Comparison of ENCODE assay signal across 9 mouse cellular contexts in genomic region chr2:31847908-31848307, GRCm38 (mm10). TPM values are rescaled to one million over a fixed set of nuclear protein-coding genes. Genes with fewer than 3 reads are reported as not detected.
DNase-seq lines count a peak whose midpoint lies in the region; ATAC-seq and TF ChIP-seq lines count a peak whose summit lies in the region.
"Had no signal": no experiment of that assay in that cellular context is flagged by ENCODE, and none has a peak within 500 bp of the region (broad histone marks: within the 10 kb centered on the region; RNA-seq: fewer than 3 reads in every experiment).

No protein-coding gene starts in this region.

- DNase-seq in heart, postnatal 10 days = no peak
- DNase-seq in MEL-GATA-1-ER (ENCODE audit: extremely low read depth, low read depth) (peak; percentile 31), liver (peak; percentile 54)
- DNase-seq in gastrocnemius, postnatal 10 days = no peak
- DNase-seq in ovary, adult 18-20 months (ENCODE audit: low spot score) = no peak

- no peaks in the 10 kb centered on the region for H3K9me3 ChIP-seq in heart, embryonic 11.5 days (replicated peaks; ENCODE audit: control insufficient read depth, low read length)

- WGBS in heart, embryonic 11.5 days (ENCODE audit: insufficient replicate concordance) = 15% methylated on average over 6 of the region's 6 CpGs
- 12% methylated on average over 6 of the region's 6 CpGs for WGBS in small intestine, adult 2 months

- TF ChIP-seq CTCF in small intestine, adult 2 months (IDR thresholded peaks at IDR 0.05; ENCODE audit: extremely low read depth, insufficient read length, insufficient replicate concordance, low read depth, low read length) = peak; percentile 52; the same call in 1 of the 2 replicates

- peaks cover 52% of the 10 kb centered on the region for H3K27me3 ChIP-seq in heart, embryonic 11.5 days (ENCODE audit: control insufficient read depth, insufficient read depth, low read length)
- H3K27me3 ChIP-seq in small intestine, adult 2 months (ENCODE audit: control insufficient read depth, insufficient read depth, low read length) = peaks cover 40% of the 10 kb centered on the region

- no peak for TF ChIP-seq POLR2A in small intestine, adult 2 months (IDR thresholded peaks at IDR 0.05; ENCODE audit: low read depth, low read length)

- ATAC-seq in heart, embryonic 11.5 days (replicated peaks; ENCODE audit: insufficient number of reproducible peaks, low FRiP score, low TSS enrichment) = 0 out of 2 replicates have a peak, but pooled peaks have one; percentile 14
- ATAC-seq in erythroblast, adult 5-6 weeks (replicated peaks; ENCODE audit: low FRiP score, poor library complexity, severe bottlenecking) = peak; percentile 36; the same call in 1 of the 2 replicates

- no peaks in the 10 kb centered on the region for H3K36me3 ChIP-seq in heart, embryonic 11.5 days (ENCODE audit: control insufficient read depth, insufficient read depth, low read length)
- H3K36me3 ChIP-seq in small intestine, adult 2 months (ENCODE audit: control insufficient read depth, insufficient read depth, low read length) = no peaks in the 10 kb centered on the region

- H3K4me1 ChIP-seq in heart, embryonic 11.5 days (ENCODE audit: control insufficient read depth, insufficient read depth, low read length) = peaks cover 14% of the 10 kb centered on the region
- peaks cover 4% of the 10 kb centered on the region for H3K4me1 ChIP-seq in small intestine, adult 2 months (ENCODE audit: control insufficient read depth, insufficient read depth, insufficient read length, low read length)

- no peak overlapping the region for H3K4me3 ChIP-seq in heart, embryonic 11.5 days (ENCODE audit: low read depth, low read length)
- H3K4me3 ChIP-seq in small intestine, adult 2 months (ENCODE audit: low read depth, low read length) = no peak overlapping the region

- no peak overlapping the region for H3K9ac ChIP-seq in heart, embryonic 11.5 days (ENCODE audit: low read depth, low read length)

- intact Hi-C loops in heart, postnatal 10 days (cut with DNase I) = loop anchor here (2.0 to 5.0 kb wide), 2 partner anchors 61 to 165 kb away; no protein-coding TSS in a partner anchor

- no peak overlapping the region for H3K4me2 ChIP-seq in heart, embryonic 11.5 days

- H3K27ac ChIP-seq in heart, embryonic 11.5 days (ENCODE audit: low read depth, low read length) = no peak overlapping the region
- no peak overlapping the region for H3K27ac ChIP-seq in small intestine, adult 2 months (ENCODE audit: insufficient read depth, low read depth, low read length)
- H3K27ac ChIP-seq: macrophage had no signal

RNA-seq across cellular contexts. Expression of gene Fibcd1, which starts 2.1 kb away (rescaled TPM):
- polyA plus RNA-seq in heart, embryonic 11.5 days (2014; fragmentation: Nextera tagmentation; extraction: Ambion mirVana) = 0.06 TPM in 1 of 2 replicates, not detected in the other
- not detected for total RNA-seq in heart, postnatal 10 days (2021)
- total RNA-seq in erythroblast, adult 5-6 weeks (2015; ENCODE audit: low replicate concordance) = not detected in 2 replicates
- not detected in 2 replicates for total RNA-seq in erythroblast, adult 5-6 weeks (2017; ENCODE audit: low replicate concordance)
- 0.30 and 0.91 TPM in 2 replicates for polyA plus RNA-seq in small intestine, adult 2 months (2012; rRNA removed)
- under 1 TPM in 1 of 2 experiments, not detected in 1; 0.05 TPM for total RNA-seq in gastrocnemius, postnatal 10 days (2021)
- polyA plus RNA-seq: macrophage had no signal

RNA-seq across cellular contexts. Expression of gene Qrfp, which starts 37.5 kb away (rescaled TPM):
- polyA plus RNA-seq in heart, embryonic 11.5 days (2014; fragmentation: Nextera tagmentation; extraction: Ambion mirVana) = not detected in 2 replicates
- not detected for total RNA-seq in heart, postnatal 10 days (2021)
- not detected in 2 replicates for total RNA-seq in erythroblast, adult 5-6 weeks (2015; ENCODE audit: low replicate concordance)
- total RNA-seq in erythroblast, adult 5-6 weeks (2017; ENCODE audit: low replicate concordance) = not detected in 2 replicates
- 0.06 and 0.11 TPM in 2 replicates for polyA plus RNA-seq in small intestine, adult 2 months (2012; rRNA removed)
- total RNA-seq in gastrocnemius, postnatal 10 days (2021) = not detected
- polyA plus RNA-seq: macrophage had no signal

RNA-seq across cellular contexts. Expression of gene Lamc3, which starts 39.2 kb away (rescaled TPM):
- 1.0 and 1.5 TPM in 2 replicates for polyA plus RNA-seq in heart, embryonic 11.5 days (2014; fragmentation: Nextera tagmentation; extraction: Ambion mirVana)
- total RNA-seq in heart, postnatal 10 days (2021) = 1 to 10 TPM in 1 of 2 experiments, under 1 TPM in 1; 0.79 to 1.2 TPM
- not detected in 2 replicates for total RNA-seq in erythroblast, adult 5-6 weeks (2015; ENCODE audit: low replicate concordance)
- not detected in 2 replicates for total RNA-seq in erythroblast, adult 5-6 weeks (2017; ENCODE audit: low replicate concordance)
- polyA plus RNA-seq in small intestine, adult 2 months (2012; rRNA removed) = 2.2 and 4.4 TPM in 2 replicates
- total RNA-seq in gastrocnemius, postnatal 10 days (2021) = under 1 TPM; 0.25 to 0.26 TPM
- polyA plus RNA-seq: macrophage had no signal

Comparison
In these comparisons a context has a peak if more than half of its experiments do, and no peak if none do; other contexts are left out.
1. DNase-seq: peak in MEL-GATA-1-ER (single experiment) and liver (single experiment); none in heart, postnatal 10 days (0 of 2), gastrocnemius, postnatal 10 days (single experiment) and ovary, adult 18-20 months (single experiment).